Mouse (Mus musculus) neural tube, embryonic 13.5 days (tissue): Measurements from ENCODE around the gene Fzd2. TPM values are rescaled to one million over a fixed set of nuclear protein-coding genes. Genes with fewer than 3 reads are reported as not detected.

ENCODE experiments used
- ATAC-seq: fragments of 200-750 bp; cut with Nextera tagmentation; 2 replicates; pipeline ENCODE4 v1.8.0; 2017; ENCODE audit warnings: low read depth, mild to moderate bottlenecking, moderate TSS enrichment, moderate library complexity
- H3K27ac ChIP-seq: fragments of 300-500 bp; sonication (generic); replicated peaks from 2 replicates; pipeline ENCODE4 v1.5.1; 2015; ENCODE audit warnings: moderate library complexity, mild to moderate bottlenecking, inconsistent platforms
- H3K27me3 ChIP-seq: fragments of 300-500 bp; sonication (generic); 2 replicates; pipeline ENCODE4 v1.6.1; 2015; ENCODE audit warnings: mild to moderate bottlenecking, inconsistent platforms
- H3K36me3 ChIP-seq: fragments of 300-500 bp; sonication (generic); 2 replicates; pipeline ENCODE4 v1.6.1; 2015; ENCODE audit warnings: mild to moderate bottlenecking, inconsistent platforms
- H3K4me1 ChIP-seq: fragments of 300-500 bp; sonication (generic); replicated peaks from 2 replicates; pipeline ENCODE4 v1.6.1; 2015; ENCODE audit warnings: inconsistent platforms
- H3K4me2 ChIP-seq: fragments of 300-500 bp; sonication (generic); 2 replicates; pipeline ENCODE4 v1.6.1; 2015; ENCODE audit warnings: inconsistent platforms, mild to moderate bottlenecking, moderate library complexity
- H3K4me3 ChIP-seq: fragments of 300-500 bp; sonication (generic); 2 replicates; pipeline ENCODE4 v1.5.1; 2015; ENCODE audit warnings: mild to moderate bottlenecking, inconsistent platforms
- H3K9ac ChIP-seq: fragments of 300-500 bp; sonication (generic); 2 replicates; pipeline ENCODE4 v1.6.1; 2015; ENCODE audit warnings: moderate library complexity, mild to moderate bottlenecking, inconsistent platforms
- H3K9me3 ChIP-seq: fragments of 300-500 bp; sonication (generic); 2 replicates; pipeline ENCODE4 v1.6.1; 2016; ENCODE audit warnings: inconsistent platforms
- WGBS: fragments of 180-500 bp; shearing (Covaris S2); methylation state at CpG from one replicate; pipeline ENCODE4 v1.1.7; 2015; 5-methylcytosine and 5-hydroxymethylcytosine counted together
- polyA plus RNA-seq: library from polyadenylated mRNA; unstranded; fragments of >200 nt; fragmentation: Nextera tagmentation; extraction: Ambion mirVana; gene quantifications from 2 replicates; pipeline ENCODE4 v1.2.1, GENCODE M21; 2015

Gene Fzd2
- polyA plus RNA-seq, 1 experiment from 2014 or later: 14.8 TPM

- Histone ChIP-seq H3K4me2 (peak overlapping the region; percentile 82), H3K27me3 (no peaks in the 10 kb centered on the region; the same call in 1 of the 2 replicates), H3K4me3 (peak overlapping the region; percentile 81), H3K4me1 (peaks cover 69% of the 10 kb centered on the region), H3K36me3 (no peaks in the 10 kb centered on the region), H3K9me3 (no peaks in the 10 kb centered on the region), H3K9ac (peak overlapping the region; percentile 87), H3K27ac (no peak overlapping the region)
- ATAC-seq: no peak
- WGBS: 6% methylated on average over 10 of the region's 10 CpGs
Measured at GRCm38 (mm10) chr11:102607686-102608548, 3.7 kb downstream of the Fzd2 start.

GRCm38 (mm10) chr11:102608691-102609090 is 4.5 kb downstream of the Fzd2 start:
- 12% methylated on average over 4 of the region's 4 CpGs for WGBS
- Histone ChIP-seq H3K27me3 (no peaks in the 10 kb centered on the region; the same call in 1 of the 2 replicates), H3K9ac (peak overlapping the region; percentile 87), H3K4me3 (peak overlapping the region; percentile 81), H3K4me1 (peaks cover 64% of the 10 kb centered on the region), H3K27ac (no peak overlapping the region), H3K4me2 (peak overlapping the region; percentile 82), H3K9me3 (no peaks in the 10 kb centered on the region), H3K36me3 (no peaks in the 10 kb centered on the region)
- ATAC-seq: no peak

- Histone ChIP-seq H3K36me3 (no peaks in the 10 kb centered on the region), H3K27ac (no peak overlapping the region; the same call in 1 of the 2 replicates), H3K27me3 (no peaks in the 10 kb centered on the region; the same call in 1 of the 2 replicates), H3K9ac (no peak overlapping the region), H3K4me2 (peak overlapping the region; percentile 82), H3K9me3 (no peaks in the 10 kb centered on the region), H3K4me3 (no peak overlapping the region), H3K4me1 (peaks cover 64% of the 10 kb centered on the region)
- ATAC-seq: no peak
- WGBS: 47% methylated on average over 8 of the region's 8 CpGs
Measured at GRCm38 (mm10) chr11:102609483-102609882, 5.3 kb downstream of the Fzd2 start.

- Histone ChIP-seq H3K36me3 (no peaks in the 10 kb centered on the region), H3K9ac (0 out of 2 replicates have a peak overlapping the region, but pooled peaks have one; percentile 0), H3K27me3 (no peaks in the 10 kb centered on the region; the same call in 1 of the 2 replicates), H3K4me1 (peaks cover 61% of the 10 kb centered on the region), H3K27ac (no peak overlapping the region), H3K9me3 (no peaks in the 10 kb centered on the region), H3K4me3 (no peak overlapping the region), H3K4me2 (no peak overlapping the region)
- ATAC-seq: no peak
- WGBS: 28% methylated on average over 4 of the region's 4 CpGs
Measured at GRCm38 (mm10) chr11:102610260-102610659, 6.1 kb downstream of the Fzd2 start.

GRCm38 (mm10) chr11:102610675-102611316 is 6.6 kb downstream of the Fzd2 start:
- Histone ChIP-seq H3K4me2 (no peak overlapping the region), H3K27me3 (no peaks in the 10 kb centered on the region; the same call in 1 of the 2 replicates), H3K4me1 (peaks cover 57% of the 10 kb centered on the region), H3K27ac (0 out of 2 replicates have a peak overlapping the region, but pooled peaks have one; percentile 19), H3K9ac (peak overlapping the region; percentile 0; the same call in 1 of the 2 replicates), H3K36me3 (no peaks in the 10 kb centered on the region), H3K9me3 (no peaks in the 10 kb centered on the region), H3K4me3 (no peak overlapping the region)
- ATAC-seq: no peak
- WGBS: 11% methylated on average over 9 of the region's 9 CpGs

- Histone ChIP-seq H3K27me3 (no peaks in the 10 kb centered on the region; the same call in 1 of the 2 replicates), H3K4me2 (no peak overlapping the region), H3K27ac (0 out of 2 replicates have a peak overlapping the region, but pooled peaks have one; percentile 19), H3K36me3 (no peaks in the 10 kb centered on the region), H3K9ac (peak overlapping the region; percentile 0; the same call in 1 of the 2 replicates), H3K4me1 (peaks cover 52% of the 10 kb centered on the region), H3K4me3 (no peak overlapping the region), H3K9me3 (no peaks in the 10 kb centered on the region)
- WGBS: 6% methylated on average over 6 of the region's 6 CpGs
- no peak for ATAC-seq
Measured at GRCm38 (mm10) chr11:102611317-102611705, 7.1 kb downstream of the Fzd2 start.

- H3K4me1 ChIP-seq: peaks cover 10% of the 10 kb centered on the region
- H3K4me3 ChIP-seq: no peak overlapping the region
- H3K4me2 ChIP-seq: no peak overlapping the region
- H3K27me3 ChIP-seq: no peaks in the 10 kb centered on the region
- H3K27ac ChIP-seq: no peak overlapping the region
- ATAC-seq: no peak
- H3K9ac ChIP-seq: no peak overlapping the region
- H3K9me3 ChIP-seq: no peaks in the 10 kb centered on the region; the same call in 1 of the 2 replicates
- no peaks in the 10 kb centered on the region for H3K36me3 ChIP-seq
- WGBS: 69% methylated on average over 2 of the region's 2 CpGs
Measured at GRCm38 (mm10) chr11:102619449-102619848, 15.3 kb downstream of the Fzd2 start.

GRCm38 (mm10) chr11:102623876-102624789 is 19.9 kb downstream of the Fzd2 start:
- no peaks in the 10 kb centered on the region for H3K27me3 ChIP-seq
- H3K4me3 ChIP-seq: no peak overlapping the region; the same call in 1 of the 2 replicates
- peak overlapping the region; percentile 49 for H3K27ac ChIP-seq
- H3K9me3 ChIP-seq: no peaks in the 10 kb centered on the region; the same call in 1 of the 2 replicates
- 10% methylated on average over 17 of the region's 17 CpGs for WGBS
- H3K9ac ChIP-seq: peak overlapping the region; percentile 22; the same call in 1 of the 2 replicates
- ATAC-seq: peak; percentile 78
- H3K36me3 ChIP-seq: no peaks in the 10 kb centered on the region
- H3K4me2 ChIP-seq: peak overlapping the region; percentile 9; the same call in 1 of the 2 replicates
- peaks cover 21% of the 10 kb centered on the region for H3K4me1 ChIP-seq

- H3K9me3 ChIP-seq: no peaks in the 10 kb centered on the region
- peaks cover 21% of the 10 kb centered on the region for H3K4me1 ChIP-seq
- no peaks in the 10 kb centered on the region for H3K27me3 ChIP-seq
- peak overlapping the region; percentile 46; the same call in 1 of the 2 replicates for H3K27ac ChIP-seq
- ATAC-seq: no peak
- no peaks in the 10 kb centered on the region for H3K36me3 ChIP-seq
- H3K9ac ChIP-seq: no peak overlapping the region
- H3K4me2 ChIP-seq: no peak overlapping the region
- WGBS: 38% methylated on average over 14 of the region's 14 CpGs
- H3K4me3 ChIP-seq: no peak overlapping the region
Measured at GRCm38 (mm10) chr11:102624888-102625407, 20.8 kb downstream of the Fzd2 start.

GRCm38 (mm10) chr11:102627171-102627931 is 23.2 kb downstream of the Fzd2 start:
- no peak for ATAC-seq
- Histone ChIP-seq H3K9me3 (no peaks in the 10 kb centered on the region), H3K9ac (no peak overlapping the region), H3K4me2 (no peak overlapping the region), H3K27ac (no peak overlapping the region), H3K27me3 (0 out of 2 replicates have a peak, but pooled peaks cover 2% of the 10 kb centered on the region), H3K4me1 (peaks cover 40% of the 10 kb centered on the region), H3K36me3 (no peaks in the 10 kb centered on the region), H3K4me3 (no peak overlapping the region)
- WGBS: 87% methylated on average over 9 of the region's 9 CpGs
